Mouse (Mus musculus) CD4-positive helper T cell, adult 2 months (primary cell): ENCODE measurements around the gene Cdc42bpa.

Experiments used
- DNase-seq: peaks from one replicate; pipeline ENCODE4 v3.0.0-alpha.2; 2012; ENCODE audit warnings: low read depth, missing footprints, low spot score

Gene Cdc42bpa

DNA sequence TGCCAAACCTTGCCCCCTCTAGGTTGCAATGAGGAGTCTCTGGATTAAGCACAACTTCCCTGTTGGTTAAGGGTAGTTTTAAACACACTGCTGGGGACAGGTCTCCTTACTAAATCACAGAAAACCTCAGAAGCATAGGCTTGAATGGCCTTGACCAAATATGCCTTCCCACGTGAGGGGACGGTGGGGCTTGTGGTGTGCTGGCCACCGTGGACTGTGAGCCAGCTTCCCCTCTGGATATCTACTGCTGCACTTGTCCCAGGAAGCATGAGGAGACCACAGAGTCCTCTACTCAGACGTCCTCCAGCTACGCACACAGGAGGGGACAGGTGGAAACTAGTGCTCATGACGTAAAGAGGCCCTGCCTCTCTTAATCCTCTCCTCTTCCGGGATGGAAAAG is 202.7 kb downstream of the Cdc42bpa start:
- no peak for DNase-seq

DNA sequence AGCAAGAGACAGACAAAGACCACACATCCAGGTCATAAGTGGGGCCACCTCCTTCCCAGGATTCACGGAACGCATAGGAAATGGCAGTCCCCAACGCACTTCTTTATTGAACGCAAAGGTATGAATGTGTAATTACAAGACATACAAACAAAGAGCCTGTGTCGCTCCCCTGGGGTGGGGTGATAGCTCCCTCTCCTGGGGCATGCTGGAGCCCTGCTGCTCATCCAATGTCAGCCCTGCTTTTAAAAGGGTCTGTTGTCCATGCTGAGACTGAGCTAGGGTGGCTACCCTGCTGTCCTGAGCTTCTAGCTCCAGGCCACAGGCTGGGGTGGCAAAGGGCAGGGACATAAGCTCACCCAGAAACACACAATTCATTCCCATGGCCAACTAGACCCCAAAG is 206.3 kb downstream of the Cdc42bpa start:
- DNase-seq = no peak

DNA sequence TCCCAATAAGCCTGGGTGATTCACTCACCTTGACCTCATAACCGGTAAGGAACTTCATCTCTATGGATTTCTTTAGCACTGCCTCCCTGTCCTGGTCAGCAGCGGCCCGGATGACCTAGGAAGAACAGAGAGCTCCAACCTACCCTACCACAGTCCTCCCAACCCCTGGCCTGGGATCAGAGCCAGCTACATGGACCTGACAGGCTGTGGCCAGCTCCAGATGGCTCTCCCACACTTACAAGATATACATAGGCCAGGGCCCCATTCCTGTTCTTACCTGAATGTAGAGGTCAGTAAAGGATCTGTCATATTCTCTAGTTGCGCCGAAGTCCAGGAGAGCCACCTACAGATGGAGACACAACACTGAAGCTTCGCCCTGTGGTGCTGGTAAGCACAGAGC is 208.0 kb downstream of the Cdc42bpa start:
- DNase-seq = no peak

DNA sequence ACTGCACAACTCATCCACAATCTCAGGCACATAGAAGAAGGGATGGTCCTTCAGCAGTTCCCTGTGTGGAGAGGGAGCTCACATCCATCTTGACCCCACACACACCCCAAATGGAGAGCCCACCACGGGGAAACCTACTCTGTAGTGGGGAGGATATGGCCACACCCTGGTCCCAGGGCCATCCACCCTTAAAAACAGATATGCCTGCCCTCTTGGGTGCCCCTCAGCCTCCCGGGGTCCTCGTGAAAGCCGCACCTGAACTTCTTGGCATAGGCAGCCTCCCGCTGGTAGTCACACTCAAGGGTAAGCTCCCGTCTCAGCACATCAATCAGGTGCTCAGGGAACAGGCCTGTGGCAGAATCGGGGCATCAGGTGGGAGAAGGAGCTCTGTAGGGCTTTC is 208.9 kb downstream of the Cdc42bpa start:
- DNase-seq = no peak

DNA sequence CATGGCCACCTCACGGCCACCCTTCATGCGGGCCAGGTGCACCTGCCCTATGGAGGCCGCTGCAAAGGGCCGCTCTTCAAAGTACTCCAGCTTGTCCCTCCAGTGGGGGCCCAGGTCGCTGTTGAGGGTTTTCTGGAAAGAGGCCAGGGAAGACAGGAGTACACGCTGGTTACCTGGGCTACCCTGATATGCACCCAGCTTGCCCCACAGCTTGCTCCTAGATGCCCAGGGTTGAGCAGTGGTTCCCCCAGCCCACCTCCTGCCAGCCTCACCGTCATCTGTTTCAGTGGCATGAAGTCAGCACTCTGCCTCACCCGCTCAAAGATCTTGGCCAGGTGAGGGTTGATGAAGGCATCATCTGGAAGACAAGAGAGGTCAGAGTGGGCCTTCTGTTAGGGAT is 209.8 kb downstream of the Cdc42bpa start:
- no peak for DNase-seq

DNA sequence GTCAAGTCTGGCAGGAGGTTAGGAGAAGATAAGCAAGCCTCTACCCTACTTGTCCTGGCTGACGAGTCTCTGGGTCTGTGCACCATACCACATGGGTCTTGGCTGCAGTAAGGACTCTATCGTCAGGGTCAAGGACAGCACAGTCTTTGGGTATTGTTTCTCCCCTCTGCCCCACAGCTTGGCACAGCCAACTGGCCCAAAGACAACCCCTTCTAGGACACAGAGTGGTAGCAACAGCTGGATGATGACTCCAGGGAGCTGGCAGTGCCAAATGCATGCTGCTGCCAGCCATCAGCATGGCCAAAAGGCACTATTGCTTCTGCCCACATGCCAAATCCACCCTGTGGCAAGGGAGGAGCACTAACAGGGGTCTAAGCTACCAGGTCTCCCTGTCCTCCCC is 211.6 kb downstream of the Cdc42bpa start:
- DNase-seq = no peak

DNA sequence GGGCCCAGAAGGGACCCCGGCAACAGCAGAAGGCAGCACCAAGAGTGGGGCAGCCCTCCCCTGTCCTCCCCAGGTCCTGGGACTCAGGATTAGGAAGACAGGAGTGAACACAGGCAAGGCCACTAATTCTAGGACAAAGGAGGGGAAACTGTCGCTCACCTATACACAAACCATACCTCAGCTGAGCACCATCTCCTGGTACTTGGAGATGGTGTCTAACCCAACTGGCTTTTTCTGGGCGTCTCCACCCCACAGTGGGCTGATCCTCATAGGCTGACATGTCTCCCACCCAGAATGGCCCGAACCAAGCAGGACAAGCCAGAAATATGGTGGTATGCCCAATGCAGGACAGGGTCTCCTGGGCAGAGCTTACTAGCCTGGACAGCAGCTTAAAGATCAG is 212.3 kb downstream of the Cdc42bpa start:
- no peak for DNase-seq

DNA sequence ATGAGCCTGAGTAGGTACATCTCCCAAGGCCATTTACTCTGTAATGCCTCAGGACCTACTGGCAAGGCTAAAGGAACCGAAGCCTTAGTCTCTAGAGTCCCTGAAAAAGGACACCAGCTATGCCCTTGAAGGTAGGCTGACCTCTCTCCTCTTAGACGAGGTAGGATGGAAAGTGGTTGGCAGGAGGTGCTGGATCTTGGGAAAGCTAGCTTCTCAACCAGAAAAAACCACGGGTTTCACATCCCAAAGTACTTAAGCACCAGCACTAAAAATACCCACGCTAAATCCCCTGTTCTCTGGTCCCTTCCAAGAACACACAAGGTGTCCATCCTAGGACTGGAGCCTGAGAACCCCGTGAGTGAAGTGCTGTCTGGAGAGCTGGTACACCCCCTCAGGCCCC is 212.7 kb downstream of the Cdc42bpa start:
- DNase-seq = no peak

DNA sequence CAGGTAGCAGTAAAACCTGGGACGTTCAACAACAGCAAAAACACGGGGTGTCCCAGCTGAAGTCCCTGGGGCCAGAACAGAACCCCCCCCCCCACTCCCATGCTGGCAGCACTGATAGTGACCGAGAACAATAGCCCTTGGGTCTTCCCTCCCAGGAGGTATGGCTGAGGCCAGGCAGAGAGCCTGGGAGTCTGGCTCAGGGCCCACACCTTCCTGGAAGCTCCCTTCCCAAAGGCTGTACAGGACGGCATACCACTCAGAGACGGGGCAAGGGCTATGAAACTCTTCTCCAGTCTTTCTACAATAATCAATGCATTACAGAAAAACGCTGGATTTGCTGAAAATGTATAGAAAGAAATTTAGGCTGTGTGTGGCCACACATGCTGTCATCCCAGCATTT is 214.4 kb downstream of the Cdc42bpa start:
- DNase-seq = no peak

DNA sequence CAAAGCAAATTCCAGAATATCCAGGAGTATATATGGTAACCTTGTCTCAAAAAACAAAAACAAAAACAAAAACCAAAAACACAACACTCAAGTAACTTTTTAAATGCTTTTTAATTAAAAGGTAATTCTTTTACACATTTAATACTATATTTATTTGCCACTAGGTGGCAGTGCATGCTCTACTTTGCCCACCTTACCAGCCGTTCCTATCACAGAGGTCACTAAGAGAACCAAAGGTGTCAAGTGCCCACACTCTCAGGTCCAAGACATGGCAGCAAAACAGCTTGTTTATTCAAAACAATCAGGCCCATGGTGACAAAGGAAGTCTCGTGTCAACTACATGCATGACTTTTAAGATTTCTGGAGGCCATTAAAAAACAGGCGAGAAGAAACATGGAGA is 214.9 kb downstream of the Cdc42bpa start:
- peak; percentile 52 for DNase-seq

DNA sequence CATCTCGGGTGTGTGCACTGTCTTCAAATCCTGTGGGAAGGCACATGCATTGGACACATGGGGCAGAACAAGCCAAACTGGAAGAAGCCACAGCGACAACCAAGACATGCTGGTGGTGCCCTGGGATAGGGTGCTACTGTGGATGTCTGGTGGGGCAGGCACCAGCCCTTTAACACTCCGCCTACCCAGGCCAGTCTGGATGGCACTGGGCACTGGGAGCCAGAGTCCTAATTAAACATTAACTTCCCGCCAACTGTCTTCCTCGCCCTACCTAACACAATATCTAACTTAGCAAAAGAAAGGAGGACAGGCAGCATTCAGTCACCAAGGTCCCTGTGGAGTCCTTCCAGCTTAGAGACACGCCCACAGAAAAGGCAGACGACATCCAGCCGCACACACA is 215.4 kb downstream of the Cdc42bpa start:
- DNase-seq = no peak

DNA sequence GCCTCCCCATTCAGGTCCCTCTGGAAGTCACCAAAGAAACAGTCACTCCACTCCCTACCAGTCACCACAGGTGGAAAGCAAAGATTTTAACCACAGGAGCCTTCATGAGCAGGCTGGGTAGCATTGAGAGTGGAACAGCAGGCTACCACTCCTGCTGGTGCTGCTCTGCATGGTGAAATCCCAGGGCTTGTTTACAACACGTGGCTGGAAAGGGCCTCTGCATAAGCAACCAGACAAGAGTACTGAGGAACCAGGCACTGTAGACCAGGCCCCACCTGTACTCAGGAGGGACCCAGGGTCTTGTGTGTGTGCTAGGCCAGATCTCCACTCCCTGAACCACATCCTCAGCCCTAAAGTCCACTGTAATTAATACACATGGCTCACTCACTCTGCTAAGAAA is 216.5 kb downstream of the Cdc42bpa start:
- DNase-seq = no peak

DNA sequence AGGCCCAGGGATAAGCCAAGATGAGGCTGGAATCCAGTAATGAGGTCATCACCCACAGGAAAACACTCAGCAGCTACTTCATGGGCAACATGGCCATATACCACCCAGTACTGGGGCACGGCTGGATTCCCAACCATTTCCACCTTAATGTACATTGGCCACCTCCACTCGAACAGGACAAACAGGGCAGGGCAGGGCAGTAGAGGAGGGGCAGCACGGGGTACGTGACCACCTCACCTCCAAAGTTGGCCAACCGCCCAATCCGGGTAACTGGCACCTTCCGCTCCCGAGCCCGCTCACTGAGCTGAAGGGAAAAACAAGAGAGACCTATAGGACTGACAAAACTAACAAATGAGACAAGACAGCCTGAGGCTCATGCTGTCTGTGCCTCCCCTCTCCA is 218.1 kb downstream of the Cdc42bpa start:
- DNase-seq = no peak

DNA sequence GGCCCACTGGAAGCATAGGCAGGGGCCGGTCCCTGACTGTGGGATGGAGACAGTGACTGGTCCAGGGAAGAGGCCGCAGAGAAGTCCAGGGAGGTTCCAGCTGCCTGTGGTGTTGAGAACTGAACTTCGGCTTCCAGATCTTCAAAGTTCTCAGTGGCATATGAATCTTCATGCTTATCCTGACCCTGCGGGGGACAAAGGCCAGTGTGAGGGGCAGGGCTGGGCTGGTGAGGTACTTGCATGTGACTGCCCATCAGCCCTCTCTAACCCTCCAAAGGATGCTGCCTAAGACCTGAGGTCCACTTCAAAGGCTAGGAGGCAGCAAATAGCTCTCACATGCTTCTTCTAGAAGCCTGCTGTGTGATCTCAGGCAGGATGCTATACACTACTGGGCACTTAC is 218.8 kb downstream of the Cdc42bpa start:
- no peak for DNase-seq

DNA sequence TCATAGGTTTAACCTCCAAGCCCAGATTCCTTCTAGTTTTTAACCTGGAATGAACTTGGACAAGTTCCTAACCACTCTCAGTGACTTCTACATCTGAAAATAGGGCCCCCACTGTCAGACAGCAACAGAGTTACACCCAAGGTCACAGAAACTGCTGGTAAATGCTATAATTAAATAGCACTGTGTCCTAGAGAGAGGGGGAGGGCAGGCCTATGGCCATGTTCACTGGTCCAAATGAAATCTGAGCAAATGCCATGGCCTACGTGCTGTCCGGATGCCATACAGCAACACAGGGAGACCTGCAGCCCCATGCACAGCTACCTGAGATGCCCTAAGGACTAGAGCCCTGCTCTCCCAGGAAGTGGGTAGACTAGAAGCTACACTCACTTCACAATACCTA is 219.6 kb downstream of the Cdc42bpa start:
- no peak for DNase-seq

DNA sequence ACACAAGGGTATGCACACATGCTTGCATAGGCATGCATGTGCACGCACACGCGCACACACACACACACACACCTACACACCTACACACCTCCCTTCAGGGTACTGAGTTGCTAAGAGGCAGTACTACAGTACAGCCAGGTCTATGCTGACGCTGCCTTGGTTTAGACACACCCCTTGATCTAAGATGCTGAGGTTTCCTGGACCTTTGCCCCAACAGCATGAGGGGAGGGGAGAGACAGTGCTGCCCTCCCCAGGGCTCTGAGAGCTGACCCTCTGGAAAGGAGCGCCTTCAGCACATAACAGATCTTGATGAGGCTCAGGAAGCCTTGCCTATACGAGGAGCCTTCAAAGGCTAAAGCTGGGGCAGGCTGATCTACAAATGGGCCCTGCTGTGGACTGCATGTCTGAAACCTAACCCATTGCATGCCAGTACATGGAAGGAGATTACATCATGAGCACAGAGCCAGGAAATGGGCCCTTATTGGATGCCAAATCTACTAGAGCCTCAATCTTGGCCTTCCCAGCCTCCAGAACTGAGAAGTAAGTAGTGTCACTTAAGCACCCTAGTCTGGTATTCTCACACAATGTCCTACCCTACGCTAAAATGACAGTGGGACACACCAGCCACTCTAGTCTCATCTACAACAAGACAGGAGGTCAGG is 221.2 kb downstream of the Cdc42bpa start:
- DNase-seq = no peak

DNA sequence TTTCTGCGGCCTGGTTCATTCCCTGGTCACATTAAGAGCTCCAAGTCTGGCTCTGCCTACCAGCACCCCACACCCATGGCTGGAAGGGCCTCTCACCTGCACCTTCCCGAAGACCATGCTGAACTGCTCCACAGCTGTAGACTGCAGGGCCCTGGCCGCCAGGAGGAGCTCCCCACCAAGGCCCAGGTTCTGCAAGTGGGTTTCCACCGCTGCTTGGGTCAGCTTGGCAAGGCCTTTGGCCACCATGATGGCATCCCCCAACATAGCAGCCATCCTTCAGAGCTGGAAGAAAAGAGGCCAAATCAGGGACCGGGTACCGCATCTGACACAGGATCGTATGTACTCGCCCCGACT is 221.7 kb downstream of the Cdc42bpa start:
- no peak for DNase-seq

DNA sequence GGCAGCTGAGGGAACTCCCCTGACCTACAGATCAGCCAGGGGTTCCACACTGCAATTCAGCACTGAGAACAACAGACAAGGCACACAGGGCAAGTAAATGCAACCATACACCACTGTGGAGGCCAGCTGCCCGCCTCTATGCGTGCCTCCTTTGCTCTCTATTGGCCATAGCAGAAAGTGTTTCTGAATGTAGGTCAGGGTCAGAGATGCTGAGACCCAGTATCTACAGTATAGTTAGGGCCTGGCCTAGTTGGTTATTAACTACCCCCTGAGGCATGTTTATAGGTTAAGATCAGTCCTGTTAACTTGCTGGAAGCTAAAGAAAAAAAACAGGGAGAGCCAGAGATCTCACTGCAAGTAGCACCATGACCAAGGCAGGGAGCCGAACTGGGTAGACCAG is 222.5 kb downstream of the Cdc42bpa start:
- DNase-seq = no peak

DNA sequence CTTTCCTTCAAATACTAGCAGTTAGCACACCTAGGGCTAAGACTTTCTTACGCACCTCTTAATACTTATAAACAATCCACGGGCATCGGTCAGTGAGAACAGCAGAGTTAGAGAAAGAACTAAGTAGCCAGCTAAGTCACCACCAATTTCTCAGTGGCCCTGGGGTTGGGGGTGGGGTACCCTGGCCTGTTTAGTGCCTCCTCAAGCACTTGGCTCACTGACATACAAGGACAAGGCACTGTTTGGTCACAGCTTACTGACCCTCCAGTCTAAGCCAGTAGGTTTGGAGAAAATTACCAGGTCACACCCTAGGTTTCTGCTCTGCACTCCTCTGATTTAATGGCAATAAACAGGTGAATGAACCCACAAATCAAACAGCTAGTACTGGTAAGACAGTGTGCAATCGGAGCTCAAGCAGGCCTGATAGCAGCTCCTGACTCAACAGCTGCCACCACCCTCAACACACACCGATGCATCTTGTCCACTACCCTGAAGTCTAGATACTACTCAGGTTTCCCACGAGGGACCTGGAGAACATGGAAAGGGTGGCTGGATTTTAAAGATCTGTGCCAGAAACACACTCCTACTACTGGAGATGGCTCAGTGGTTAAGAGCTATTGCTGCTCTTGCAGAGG is 223.4 kb downstream of the Cdc42bpa start:
- no peak for DNase-seq

DNA sequence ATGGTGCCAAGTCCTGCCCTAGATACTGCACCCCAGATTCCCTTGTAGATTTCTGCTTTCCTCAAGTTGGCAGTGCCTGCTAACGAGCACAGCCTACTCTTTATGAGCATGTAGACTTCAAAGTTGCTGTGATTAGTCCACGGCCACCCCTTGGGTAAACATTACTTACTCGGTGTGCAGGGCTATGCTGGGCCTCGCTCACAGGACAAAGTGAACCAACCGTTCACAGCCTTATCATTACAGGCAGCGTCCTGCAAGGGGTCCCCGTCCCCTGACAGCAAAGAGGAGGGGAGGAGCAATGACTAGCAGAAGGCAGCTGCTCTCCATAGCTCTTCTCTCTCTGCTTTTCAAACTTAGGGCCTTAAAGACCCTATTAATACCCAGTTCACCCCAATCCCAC is 224.5 kb downstream of the Cdc42bpa start:
- no peak for DNase-seq

DNA sequence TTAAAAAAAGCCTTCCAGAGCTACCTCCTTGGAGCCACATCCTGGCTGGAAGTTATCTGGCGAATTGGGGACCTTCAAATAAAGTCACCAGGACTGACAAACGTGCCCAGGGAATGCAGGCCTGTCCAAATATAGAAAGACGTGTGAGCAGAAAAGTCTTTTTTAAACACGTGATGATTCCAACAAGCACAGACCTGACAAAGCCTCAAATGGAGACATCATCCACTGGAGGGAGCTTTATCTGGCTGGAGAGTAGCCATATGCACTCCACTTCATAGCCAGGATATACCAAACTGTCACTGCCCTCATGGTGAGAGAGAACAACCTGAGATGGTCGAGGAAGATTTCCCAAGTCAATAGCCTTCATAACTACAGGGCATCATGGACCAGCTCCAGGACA is 225.6 kb downstream of the Cdc42bpa start:
- no peak for DNase-seq

DNA sequence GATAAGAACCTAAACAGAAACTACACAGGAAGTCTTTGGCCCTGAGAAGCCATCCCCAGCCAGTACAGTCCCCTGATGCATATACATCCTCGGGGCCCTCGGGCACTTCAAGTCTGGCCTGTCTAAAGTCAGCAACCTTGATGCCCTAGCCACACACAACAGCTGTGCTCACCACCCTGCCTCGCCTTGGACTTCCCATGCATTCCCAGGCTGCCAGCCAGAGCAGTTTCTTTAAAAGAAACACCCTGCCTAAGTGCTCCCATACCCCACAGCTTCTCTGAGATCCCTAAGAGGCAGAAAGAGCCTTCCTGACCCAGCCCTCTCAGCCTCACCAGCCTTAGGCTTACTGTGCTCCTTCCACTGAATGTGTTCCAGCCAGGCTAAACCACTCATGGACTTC is 226.1 kb downstream of the Cdc42bpa start:
- DNase-seq = no peak

DNA sequence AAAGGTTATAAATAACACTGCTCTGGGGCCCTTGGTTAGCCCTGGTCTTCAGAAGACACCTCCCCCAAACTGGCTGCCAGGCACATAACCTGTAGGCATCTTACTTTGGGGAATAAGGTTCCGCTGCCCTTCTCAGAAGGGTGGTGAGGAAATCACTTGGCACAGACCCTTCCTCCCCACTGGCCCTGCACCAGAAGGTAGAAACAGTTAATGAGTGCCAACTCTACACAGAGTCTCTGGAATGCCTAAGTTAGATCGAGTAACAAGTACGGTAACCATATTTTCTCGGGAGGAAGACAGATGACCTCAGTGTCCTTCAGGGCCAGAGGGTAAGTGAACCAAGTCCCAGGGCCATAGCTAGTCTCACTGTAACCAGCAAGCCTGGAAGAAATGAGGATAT is 228.7 kb downstream of the Cdc42bpa start:
- DNase-seq = no peak

DNA sequence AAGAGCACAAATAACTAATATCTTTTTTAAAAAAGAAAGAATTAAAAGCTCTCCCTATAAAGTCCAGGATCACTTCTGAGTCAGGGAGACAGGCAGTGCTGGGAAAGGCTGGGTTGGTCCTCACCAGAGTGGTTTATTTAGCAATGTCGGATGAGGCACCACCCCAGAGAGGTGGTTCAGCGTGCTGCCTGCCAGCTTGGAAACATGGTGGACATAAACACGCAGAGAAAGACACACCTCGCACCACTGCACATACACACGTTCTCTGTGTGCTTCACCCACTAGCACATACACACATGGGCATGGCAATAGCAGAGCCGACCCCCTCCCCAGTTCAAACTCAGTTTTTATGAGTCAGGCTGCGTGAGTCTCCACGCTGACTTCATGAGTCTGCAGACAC is 230.8 kb downstream of the Cdc42bpa start:
- DNase-seq = no peak
